In genomic region chr16:58521900-58522299, GRCm38 (mm10) we compare ENCODE assay signal across 9 mouse cellular contexts. TPM values are rescaled to one million over a fixed set of nuclear protein-coding genes. Genes with fewer than 3 reads are reported as not detected.
DNase-seq lines count a peak whose midpoint lies in the region; ATAC-seq and TF ChIP-seq lines count a peak whose summit lies in the region.
"Had no signal": no experiment of that assay in that cellular context is flagged by ENCODE, and none has a peak within 500 bp of the region (broad histone marks: within the 10 kb centered on the region; RNA-seq: fewer than 3 reads in every experiment).

No protein-coding gene starts in this region.

- no peak for DNase-seq in heart, adult 2 months
- no peak for DNase-seq in heart, adult 8-10 months (ENCODE audit: low spot score)
- no peak for DNase-seq in G1E (ENCODE audit: low spot score)
- no peak for DNase-seq in heart, postnatal 0 days (ENCODE audit: low spot score)
- DNase-seq in liver, embryonic 13.5 days = no peak
- no peak for DNase-seq in cerebellum, adult 11 months
- DNase-seq in right cerebral cortex, postnatal 25 days = no peak
- DNase-seq in right cerebral cortex, adult 18-20 months = no peak
- DNase-seq: adrenal gland, postnatal 10 days had no signal

- no peak for TF ChIP-seq EP300 in heart, adult 2 months (IDR thresholded peaks at IDR 0.05; ENCODE audit: insufficient read depth, low read depth, low read length)
- no peak for TF ChIP-seq EP300 in heart, postnatal 0 days (IDR thresholded peaks at IDR 0.05; ENCODE audit: low read depth)

- 33% methylated on average over 7 of the region's 7 CpGs for WGBS in heart, adult 2 months
- 27% methylated on average over 7 of the region's 7 CpGs for WGBS in heart, postnatal 0 days
- 11% methylated on average over 7 of the region's 7 CpGs for WGBS in liver, embryonic 13.5 days (ENCODE audit: insufficient replicate concordance)

- no peaks in the 10 kb centered on the region for H3K9me3 ChIP-seq in G1E (replicated peaks)
- H3K9me3 ChIP-seq in heart, postnatal 0 days (replicated peaks; ENCODE audit: control insufficient read depth, low read length) = no peaks in the 10 kb centered on the region
- no peaks in the 10 kb centered on the region for H3K9me3 ChIP-seq in liver, embryonic 13.5 days (replicated peaks)

- H3K36me3 ChIP-seq in heart, adult 2 months (ENCODE audit: control insufficient read depth, insufficient read depth, low read length) = peaks cover 7% of the 10 kb centered on the region
- peaks cover 9% of the 10 kb centered on the region for H3K36me3 ChIP-seq in G1E (replicated peaks)
- H3K36me3 ChIP-seq in heart, postnatal 0 days (replicated peaks; ENCODE audit: control insufficient read depth, insufficient read depth, low read length) = no peaks in the 10 kb centered on the region
- H3K36me3 ChIP-seq in liver, embryonic 13.5 days = no peaks in the 10 kb centered on the region

- H3K4me1 ChIP-seq in heart, adult 2 months (ENCODE audit: control insufficient read depth, insufficient read depth, low read length) = peaks cover 7% of the 10 kb centered on the region
- peaks cover 60% of the 10 kb centered on the region for H3K4me1 ChIP-seq in G1E (ENCODE audit: insufficient read depth, low read depth, low read length)
- H3K4me1 ChIP-seq in heart, postnatal 0 days (ENCODE audit: control insufficient read depth, insufficient read depth) = peaks cover 14% of the 10 kb centered on the region; the same call in 1 of the 2 replicates
- H3K4me1 ChIP-seq in liver, embryonic 13.5 days (replicated peaks) = peaks cover 80% of the 10 kb centered on the region

- H3K4me2 ChIP-seq in heart, postnatal 0 days (ENCODE audit: low read depth, low read length) = peak overlapping the region; percentile 78
- H3K4me2 ChIP-seq in liver, embryonic 13.5 days = peak overlapping the region; percentile 90

- no peak for TF ChIP-seq CTCF in heart, adult 2 months (IDR thresholded peaks at IDR 0.05)
- TF ChIP-seq CTCF in G1E (IDR thresholded peaks at IDR 0.05; ENCODE audit: low read depth, low read length) = no peak
- no peak for TF ChIP-seq CTCF in heart, postnatal 0 days (IDR thresholded peaks at IDR 0.05; ENCODE audit: low read depth)

- TF ChIP-seq POLR2A in heart, adult 2 months (IDR thresholded peaks at IDR 0.05; ENCODE audit: insufficient read depth, low read depth, low read length) = no peak

- H3K27ac ChIP-seq in heart, adult 2 months = peak overlapping the region; percentile 97
- H3K27ac ChIP-seq in heart, postnatal 0 days (ENCODE audit: low read depth) = no peak overlapping the region
- peak overlapping the region; percentile 89 for H3K27ac ChIP-seq in liver, embryonic 13.5 days

- intact Hi-C loops in heart, adult 2 months (cut with DNase I) = loop anchor here (5.0 kb wide), 4 partner anchors 60 to 205 kb away; partner anchors contain the start of genes Cldnd1 and Dcbld2

- H3K4me3 ChIP-seq in heart, adult 2 months = peak overlapping the region; percentile 82
- peak overlapping the region; percentile 98 for H3K4me3 ChIP-seq in G1E (ENCODE audit: low read depth, low read length)
- peak overlapping the region; percentile 84 for H3K4me3 ChIP-seq in heart, postnatal 0 days (ENCODE audit: low read depth, low read length)
- peak overlapping the region; percentile 86 for H3K4me3 ChIP-seq in liver, embryonic 13.5 days (replicated peaks)

- H3K27me3 ChIP-seq in heart, adult 2 months (ENCODE audit: control insufficient read depth, insufficient read depth, low read length) = no peaks in the 10 kb centered on the region
- H3K27me3 ChIP-seq in G1E (ENCODE audit: insufficient read depth, low read length) = no peaks in the 10 kb centered on the region
- H3K27me3 ChIP-seq in heart, postnatal 0 days (ENCODE audit: control insufficient read depth, insufficient read depth, low read length) = no peaks in the 10 kb centered on the region
- no peaks in the 10 kb centered on the region for H3K27me3 ChIP-seq in liver, embryonic 13.5 days

- ATAC-seq in G1E (ENCODE audit: extremely low read depth, insufficient number of reproducible peaks, low FRiP score, poor library complexity, severe bottlenecking) = no peak
- no peak for ATAC-seq in heart, postnatal 0 days (ENCODE audit: insufficient read depth, low read depth)
- ATAC-seq in liver, embryonic 13.5 days (ENCODE audit: low read depth) = no peak

- peak overlapping the region; percentile 100; the same call in 1 of the 2 replicates for H3K9ac ChIP-seq in heart, adult 2 months (ENCODE audit: low read depth, low read length)
- H3K9ac ChIP-seq in heart, postnatal 0 days (replicated peaks; ENCODE audit: low read depth, low read length) = peak overlapping the region; percentile 79
- H3K9ac ChIP-seq in liver, embryonic 13.5 days = peak overlapping the region; percentile 93

- peaks cover 2% of the 10 kb centered on the region for H3K79me2 ChIP-seq in heart, adult 2 months (replicated peaks; ENCODE audit: control insufficient read depth, insufficient read depth, low read length)

RNA-seq across cellular contexts. Expression of gene St3gal6, which starts 2.1 kb away (rescaled TPM):
- total RNA-seq in heart, adult 2 months (2021) = 10 to 100 TPM; 37.7 to 47.0 TPM
- 29.6 and 33.7 TPM in 2 replicates for polyA plus RNA-seq in heart, adult 2 months (2012; rRNA removed)
- 10 to 100 TPM; 38.1 to 49.1 (median 44.8) TPM for total RNA-seq in heart, adult 8-10 months (2022)
- total RNA-seq in G1E (2014; fragmentation: Nextera tagmentation) = 327 and 403 TPM in 2 replicates
- 104 and 115 TPM in 2 replicates for total RNA-seq in G1E (2017)
- 166 and 198 TPM in 2 replicates for polyA plus RNA-seq in G1E (2012)
- 7.8 and 7.9 TPM in 2 replicates for total RNA-seq in heart, postnatal 0 days (2014; rRNA removed; ENCODE audit: low replicate concordance)
- 14.7 and 17.2 TPM in 2 replicates for polyA plus RNA-seq in heart, postnatal 0 days (2015; fragmentation: Nextera tagmentation; extraction: Ambion mirVana)
- 43.5 and 47.6 TPM in 2 replicates for polyA plus RNA-seq in liver, embryonic 13.5 days (2015; fragmentation: Nextera tagmentation; extraction: Ambion mirVana)
